Mouse (Mus musculus) left cerebral cortex, postnatal 4 days (tissue): ENCODE results near the gene Col4a3. TPM values are rescaled to one million over a fixed set of nuclear protein-coding genes. Genes with fewer than 3 reads are reported as not detected.

Experiments used
- DNase-seq: peaks from one replicate; pipeline ENCODE4 v3.0.0-alpha.2; 2022
- intact Hi-C: fragments of 180-260 bp; cut with DNase I; formaldehyde crosslinking; loops from one replicate; pipeline ENCODE4 v1.15.1; 2025
- total RNA-seq, 2 experiments: library from RNA; stranded (reverse); gene quantifications; 2 replicates each; pipeline ENCODE4 v1.2.3; 2021

Gene Col4a3
- 1 to 10 TPM in 1 of 2 experiments, under 1 TPM in 1; 0.32 to 1.1 TPM for total RNA-seq

GRCm38 (mm10) chr1:82586713-82587399, at the start of gene Col4a3, which contains the start of gene Col4a4:
Gene Col4a3 (plus strand): TSS chr1:82586921.
Gene Col4a4 (minus strand): TSS chr1:82586849.
- intact Hi-C loops, result no loop called here
- DNase-seq, result peak; percentile 41

GRCm38 (mm10) chr1:82537848-82538247, 48.9 kb upstream of the Col4a3 start:
- no peak for DNase-seq
- intact Hi-C loops, result no loop called here

- intact Hi-C loops, result no loop called here
- DNase-seq, result no peak
Observed at GRCm38 (mm10) chr1:82540056-82540455, 46.7 kb upstream of the Col4a3 start.

GRCm38 (mm10) chr1:82543934-82544333, 42.8 kb upstream of the Col4a3 start:
- intact Hi-C loops, result no loop called here
- no peak for DNase-seq

GRCm38 (mm10) chr1:82544419-82545185, 42.1 kb upstream of the Col4a3 start:
- no peak for DNase-seq
- intact Hi-C loops, result no loop called here

GRCm38 (mm10) chr1:82545199-82545960, 41.3 kb upstream of the Col4a3 start:
- no peak for DNase-seq

GRCm38 (mm10) chr1:82554443-82554850, 32.3 kb upstream of the Col4a3 start:
- intact Hi-C loops, result no loop called here
- DNase-seq, result peak; percentile 22

More at GRCm38 (mm10) chr1:82545199-82545960, 41.3 kb upstream of the Col4a3 start:
- intact Hi-C loops, result no loop called here

- DNase-seq, result no peak
- intact Hi-C loops, result loop anchor here (5.0 kb wide), 1 partner anchor 87 kb away; no protein-coding TSS in a partner anchor
Observed at GRCm38 (mm10) chr1:82554889-82555288, 31.8 kb upstream of the Col4a3 start.

GRCm38 (mm10) chr1:82560223-82560622, 26.5 kb upstream of the Col4a3 start:
- DNase-seq, result no peak
- intact Hi-C loops, result no loop called here

- intact Hi-C loops, result no loop called here
- DNase-seq, result no peak
Observed at GRCm38 (mm10) chr1:82569405-82569804, 17.3 kb upstream of the Col4a3 start.

GRCm38 (mm10) chr1:82571758-82572157, 15.0 kb upstream of the Col4a3 start:
- DNase-seq, result no peak
- intact Hi-C loops, result no loop called here

- intact Hi-C loops, result no loop called here
- DNase-seq, result no peak
Observed at GRCm38 (mm10) chr1:82575681-82576080, 11.0 kb upstream of the Col4a3 start.

GRCm38 (mm10) chr1:82576182-82576581, 10.5 kb upstream of the Col4a3 start:
- intact Hi-C loops, result no loop called here
- no peak for DNase-seq

- intact Hi-C loops, result no loop called here
Observed at GRCm38 (mm10) chr1:82577339-82577738, 9.4 kb upstream of the Col4a3 start.

GRCm38 (mm10) chr1:82577915-82578314, 8.8 kb upstream of the Col4a3 start:
- no peak for DNase-seq
- intact Hi-C loops, result no loop called here

More at GRCm38 (mm10) chr1:82577339-82577738, 9.4 kb upstream of the Col4a3 start:
- DNase-seq, result no peak

- no peak for DNase-seq
- intact Hi-C loops, result no loop called here
Observed at GRCm38 (mm10) chr1:82578320-82578719, 8.4 kb upstream of the Col4a3 start.

GRCm38 (mm10) chr1:82585981-82586380, 740 bp upstream of the Col4a3 start:
- DNase-seq, result no peak
- intact Hi-C loops, result no loop called here

GRCm38 (mm10) chr1:82590266-82590665, 3.5 kb downstream of the Col4a3 start:
- DNase-seq, result no peak
- intact Hi-C loops, result no loop called here

- intact Hi-C loops, result no loop called here
- peak; percentile 27 for DNase-seq
Observed at GRCm38 (mm10) chr1:82596864-82597596, 10.3 kb downstream of the Col4a3 start.

GRCm38 (mm10) chr1:82603198-82603950, 16.7 kb downstream of the Col4a3 start:
- intact Hi-C loops, result no loop called here
- no peak for DNase-seq
